Mouse (Mus musculus) myocyte (in vitro differentiated cells): Measurements from ENCODE around the gene Rrp1.

Experiments
- E2F4 ChIP-seq: IDR thresholded peaks from one replicate; pipeline ENCODE4 v1.6.1; 2011; ENCODE audit warnings: mild to moderate bottlenecking, control low read depth, moderate library complexity; ENCODE audit not compliant: insufficient read depth
- MYOD1 ChIP-seq, 3 experiments: IDR thresholded peaks; one replicate each; pipeline ENCODE4 v1.6.1; 2011; ENCODE audit warnings: control low read depth in 2 of 3, low read depth in 2 of 3, mild to moderate bottlenecking in 2 of 3, moderate library complexity in 1 of 3; ENCODE audit not compliant: insufficient read length in 2 of 3, control insufficient read depth in 1 of 3
- POLR2A ChIP-seq: IDR thresholded peaks from one replicate; pipeline ENCODE4 v1.6.1; 2011; ENCODE audit warnings: low read depth, mild to moderate bottlenecking, control low read depth, moderate library complexity; ENCODE audit not compliant: insufficient read length
- POLR2AphosphoS2 ChIP-seq: IDR thresholded peaks from one replicate; pipeline ENCODE4 v1.6.1; 2011; ENCODE audit warnings: low read depth, control low read depth; ENCODE audit not compliant: insufficient read length
- REST ChIP-seq: IDR thresholded peaks from one replicate; pipeline ENCODE4 v1.6.1; 2011; ENCODE audit warnings: mild to moderate bottlenecking, control low read depth, moderate library complexity; ENCODE audit not compliant: insufficient read depth, insufficient read length
- TCF12 ChIP-seq: IDR thresholded peaks from one replicate; pipeline ENCODE4 v1.6.1; 2011; ENCODE audit warnings: mild to moderate bottlenecking, control low read depth; ENCODE audit not compliant: poor library complexity, insufficient read depth, severe bottlenecking

- TF ChIP-seq POLR2A (no peak), REST (no peak), TCF12 (no peak), POLR2AphosphoS2 (no peak), E2F4 (no peak), MYOD1 (IDR thresholded peaks at IDR 0.05; ENCODE audit: control insufficient read depth in 1 of 3, insufficient read length in 2 of 3, low read depth in 2 of 3) (no peak)
These were observed 17.5 kb downstream of the Rrp1 start for GRCm38 (mm10) chr10:78395377-78395776.
